Mouse (Mus musculus) hindbrain, embryonic 16.5 days (tissue): ENCODE measurements at regions not wholly inside any gene's neighbourhood (a gene's known extent, or its start where the extent isn't known, plus 50 kb on each side); places are given as distances from the start of the nearest gene placed in this dataset.

Experiments
- ATAC-seq: fragments of 200-750 bp; cut with Nextera tagmentation; 2 replicates; pipeline ENCODE4 v1.8.0; 2017; ENCODE audit warnings: moderate TSS enrichment, moderate library complexity
- H3K27ac ChIP-seq: fragments of 300-500 bp; sonication (generic); 2 replicates; pipeline ENCODE4 v1.5.1; 2014; ENCODE audit warnings: low read depth, mild to moderate bottlenecking, control low read depth, low read length, moderate library complexity
- H3K27me3 ChIP-seq: fragments of 300-500 bp; sonication (generic); replicated peaks from 2 replicates; pipeline ENCODE4 v1.6.1; 2014; ENCODE audit warnings: low read length; ENCODE audit not compliant: control insufficient read depth, insufficient read depth
- H3K36me3 ChIP-seq: fragments of 300-500 bp; sonication (generic); 2 replicates; pipeline ENCODE4 v1.6.1; 2014; ENCODE audit warnings: mild to moderate bottlenecking, low read length, moderate library complexity, mixed read lengths; ENCODE audit not compliant: control insufficient read depth, insufficient read depth
- H3K4me1 ChIP-seq: fragments of 300-500 bp; sonication (generic); 2 replicates; pipeline ENCODE4 v1.6.1; 2014; ENCODE audit warnings: low read depth, low read length; ENCODE audit not compliant: control insufficient read depth, insufficient read depth
- H3K4me2 ChIP-seq: fragments of 300-500 bp; sonication (generic); 2 replicates; pipeline ENCODE4 v1.6.1; 2014; ENCODE audit warnings: mild to moderate bottlenecking, low read length, control low read depth, moderate library complexity
- H3K4me3 ChIP-seq: fragments of 300-500 bp; sonication (generic); 2 replicates; pipeline ENCODE4 v1.5.1; 2014; ENCODE audit warnings: mild to moderate bottlenecking, low read length, control low read depth, moderate library complexity
- H3K9ac ChIP-seq: fragments of 300-500 bp; sonication (generic); 2 replicates; pipeline ENCODE4 v1.6.1; 2014; ENCODE audit warnings: low read depth, mild to moderate bottlenecking, control low read depth, low read length, moderate library complexity
- H3K9me3 ChIP-seq: fragments of 300-500 bp; sonication (generic); 2 replicates; pipeline ENCODE4 v1.6.1; 2014; ENCODE audit warnings: mild to moderate bottlenecking, low read length, moderate library complexity; ENCODE audit not compliant: control insufficient read depth
- WGBS: fragments of 180-500 bp; shearing (Covaris S2); extraction: QIAGEN DNeasy Blood & Tissue Kit; methylation state at CpG from one replicate; pipeline ENCODE4 v1.1.7; 2014; 5-methylcytosine and 5-hydroxymethylcytosine counted together

- WGBS, result 94% methylated on average over 13 of the region's 13 CpGs
- Histone ChIP-seq H3K27me3 (no peaks in the 10 kb centered on the region), H3K27ac (no peak overlapping the region), H3K36me3 (no peaks in the 10 kb centered on the region), H3K4me1 (no peaks in the 10 kb centered on the region; the same call in 1 of the 2 replicates), H3K9ac (no peak overlapping the region), H3K4me2 (no peak overlapping the region), H3K4me3 (no peak overlapping the region), H3K9me3 (peaks cover under 1% of the 10 kb centered on the region; the same call in 1 of the 2 replicates)
- no peak for ATAC-seq
Measured at GRCm38 (mm10) chr10:118083035-118083720, 58.4 kb upstream of the Mdm1 start.

GRCm38 (mm10) chr10:118083721-118084075 is 57.9 kb upstream of the Mdm1 start:
- no peak for ATAC-seq
- WGBS, result 86% methylated on average over 8 of the region's 8 CpGs
- H3K9me3 ChIP-seq, result no peaks in the 10 kb centered on the region
- no peak overlapping the region for H3K9ac ChIP-seq
- H3K4me2 ChIP-seq, result no peak overlapping the region
- no peaks in the 10 kb centered on the region for H3K27me3 ChIP-seq
- H3K4me1 ChIP-seq, result no peaks in the 10 kb centered on the region; the same call in 1 of the 2 replicates
- no peaks in the 10 kb centered on the region for H3K36me3 ChIP-seq
- H3K27ac ChIP-seq, result no peak overlapping the region
- no peak overlapping the region for H3K4me3 ChIP-seq

GRCm38 (mm10) chr10:118085046-118085983 is 56.3 kb upstream of the Mdm1 start:
- Histone ChIP-seq H3K4me2 (no peak overlapping the region), H3K9ac (no peak overlapping the region), H3K27ac (no peak overlapping the region), H3K27me3 (no peaks in the 10 kb centered on the region), H3K4me1 (no peaks in the 10 kb centered on the region; the same call in 1 of the 2 replicates), H3K9me3 (no peaks in the 10 kb centered on the region), H3K36me3 (no peaks in the 10 kb centered on the region), H3K4me3 (no peak overlapping the region)
- no peak for ATAC-seq
- WGBS, result 93% methylated on average over 16 of the region's 16 CpGs

- H3K9ac ChIP-seq, result peak overlapping the region; percentile 36
- peak overlapping the region; percentile 47 for H3K4me2 ChIP-seq
- H3K27me3 ChIP-seq, result no peaks in the 10 kb centered on the region
- peak overlapping the region; percentile 73 for H3K27ac ChIP-seq
- WGBS, result 16% methylated on average over 12 of the region's 12 CpGs
- H3K36me3 ChIP-seq, result no peaks in the 10 kb centered on the region
- ATAC-seq, result peak; percentile 77
- H3K9me3 ChIP-seq, result no peaks in the 10 kb centered on the region
- H3K4me1 ChIP-seq, result no peaks in the 10 kb centered on the region; the same call in 1 of the 2 replicates
- H3K4me3 ChIP-seq, result no peak overlapping the region
Measured at GRCm38 (mm10) chr10:118087570-118088340, 53.9 kb upstream of the Mdm1 start.

GRCm38 (mm10) chr10:118088499-118088898 is 53.1 kb upstream of the Mdm1 start:
- ATAC-seq, result 0 out of 2 replicates have a peak, but pooled peaks have one; percentile 30
- H3K36me3 ChIP-seq, result no peaks in the 10 kb centered on the region
- H3K27me3 ChIP-seq, result no peaks in the 10 kb centered on the region
- H3K4me3 ChIP-seq, result no peak overlapping the region
- peak overlapping the region; percentile 47; the same call in 1 of the 2 replicates for H3K4me2 ChIP-seq
- no peak overlapping the region for H3K9ac ChIP-seq
- 33% methylated on average over 2 of the region's 2 CpGs for WGBS
- no peak overlapping the region for H3K27ac ChIP-seq
- no peaks in the 10 kb centered on the region for H3K9me3 ChIP-seq
- H3K4me1 ChIP-seq, result no peaks in the 10 kb centered on the region; the same call in 1 of the 2 replicates

GRCm38 (mm10) chr10:118089879-118090278 is 51.7 kb upstream of the Mdm1 start:
- no peaks in the 10 kb centered on the region for H3K36me3 ChIP-seq
- no peaks in the 10 kb centered on the region for H3K27me3 ChIP-seq
- H3K9ac ChIP-seq, result no peak overlapping the region
- ATAC-seq, result no peak
- WGBS, result 82% methylated on average over 6 of the region's 6 CpGs
- no peak overlapping the region for H3K27ac ChIP-seq
- no peaks in the 10 kb centered on the region for H3K9me3 ChIP-seq
- H3K4me2 ChIP-seq, result no peak overlapping the region
- H3K4me3 ChIP-seq, result no peak overlapping the region
- no peaks in the 10 kb centered on the region; the same call in 1 of the 2 replicates for H3K4me1 ChIP-seq

GRCm38 (mm10) chr10:118091476-118091875 is 50.1 kb upstream of the Mdm1 start:
- Histone ChIP-seq H3K4me2 (no peak overlapping the region), H3K4me1 (no peaks in the 10 kb centered on the region; the same call in 1 of the 2 replicates), H3K27me3 (no peaks in the 10 kb centered on the region), H3K9me3 (no peaks in the 10 kb centered on the region), H3K4me3 (no peak overlapping the region), H3K27ac (no peak overlapping the region), H3K36me3 (no peaks in the 10 kb centered on the region), H3K9ac (no peak overlapping the region)
- ATAC-seq, result no peak
- 91% methylated on average over 12 of the region's 12 CpGs for WGBS
